Mouse (Mus musculus) lung, adult 2 months (tissue): Measurements from ENCODE around the gene S100a10.

Source experiments
- CTCF ChIP-seq: fragments of 200-500 bp; IDR thresholded peaks from 2 replicates; pipeline ENCODE4 v1.5.1; 2011; ENCODE audit warnings: mild to moderate bottlenecking, low read length, control low read depth; ENCODE audit not compliant: insufficient read depth
- POLR2A ChIP-seq: fragments of 200-500 bp; IDR thresholded peaks from 2 replicates; pipeline ENCODE4 v1.6.1; 2011; ENCODE audit warnings: low read depth, mild to moderate bottlenecking, control low read depth, low read length, borderline replicate concordance; ENCODE audit errors: extremely low read depth

DNA sequence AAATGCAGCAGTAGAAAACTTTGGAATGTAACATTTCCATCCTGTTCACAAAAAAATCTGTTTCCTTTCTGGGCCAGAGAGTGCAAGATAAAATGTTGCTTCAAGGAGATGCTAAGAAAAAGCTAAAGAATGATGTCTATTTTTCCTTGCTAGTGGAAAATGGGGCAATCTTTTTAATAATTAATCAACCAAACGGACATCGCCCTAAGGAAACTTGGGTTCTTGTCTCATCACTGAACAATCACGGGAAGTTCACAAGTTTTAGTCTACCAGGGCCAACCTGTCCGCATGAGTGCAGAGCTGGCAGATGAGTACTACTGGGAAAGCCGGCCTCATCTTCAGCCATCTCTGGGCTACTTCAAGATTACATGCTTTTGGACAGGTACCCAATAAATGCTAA lies 34.7 kb downstream of the S100a10 start:
- TF ChIP-seq CTCF = no peak
- no peak for TF ChIP-seq POLR2A
